Mouse (Mus musculus) small intestine, adult 2 months (tissue): ENCODE measurements around the gene Olfml3. TPM values are rescaled to one million over a fixed set of nuclear protein-coding genes. Genes with fewer than 3 reads are reported as not detected.

Experiments used
- H3K27ac ChIP-seq: fragments of 200-500 bp; 2 replicates; pipeline ENCODE4 v1.5.1; 2012; ENCODE audit warnings: low read depth, low read length, control low read depth, inconsistent platforms; ENCODE audit not compliant: insufficient read depth
- H3K27me3 ChIP-seq: fragments of 200-500 bp; 2 replicates; pipeline ENCODE4 v1.6.1; 2012; ENCODE audit warnings: mild to moderate bottlenecking, moderate library complexity, low read length, inconsistent platforms; ENCODE audit not compliant: control insufficient read depth, insufficient read depth
- H3K36me3 ChIP-seq: fragments of 200-500 bp; 2 replicates; pipeline ENCODE4 v1.6.1; 2012; ENCODE audit warnings: mild to moderate bottlenecking, low read length, control low read depth, inconsistent platforms; ENCODE audit not compliant: control insufficient read depth, insufficient read depth
- H3K4me1 ChIP-seq: fragments of 200-500 bp; 2 replicates; pipeline ENCODE4 v1.6.1; 2012; ENCODE audit warnings: low read length, inconsistent platforms, mixed read lengths; ENCODE audit not compliant: control insufficient read depth, insufficient read depth, insufficient read length
- H3K4me3 ChIP-seq: fragments of 200-500 bp; 2 replicates; pipeline ENCODE4 v1.5.1; 2012; ENCODE audit warnings: low read depth, mild to moderate bottlenecking, control low read depth, inconsistent platforms, low read length, moderate library complexity
- CTCF ChIP-seq: fragments of 200-500 bp; IDR thresholded peaks from 2 replicates; pipeline ENCODE4 v1.5.1; 2012; ENCODE audit warnings: low read depth, mild to moderate bottlenecking, control low read depth, inconsistent platforms, low read length, moderate library complexity, mixed read lengths; ENCODE audit not compliant: insufficient replicate concordance, insufficient read length; ENCODE audit errors: extremely low read depth
- POLR2A ChIP-seq: fragments of 200-500 bp; IDR thresholded peaks from 2 replicates; pipeline ENCODE4 v1.6.1; 2012; ENCODE audit warnings: low read depth, mild to moderate bottlenecking, control low read depth, inconsistent platforms, low read length, moderate library complexity
- WGBS: fragments of 180-500 bp; shearing (Covaris S2); methylation state at CpG from one replicate; pipeline ENCODE4 v1.1.7; 2018; 5-methylcytosine and 5-hydroxymethylcytosine counted together
- polyA plus RNA-seq: library from polyadenylated mRNA; depleted of rRNA; stranded (reverse); fragments of >200 nt; gene quantifications from 2 replicates; pipeline ENCODE4 v1.2.3, GENCODE M21; 2012

The Olfml3 gene
- polyA plus RNA-seq, 1 experiment: 5.7 TPM

DNA sequence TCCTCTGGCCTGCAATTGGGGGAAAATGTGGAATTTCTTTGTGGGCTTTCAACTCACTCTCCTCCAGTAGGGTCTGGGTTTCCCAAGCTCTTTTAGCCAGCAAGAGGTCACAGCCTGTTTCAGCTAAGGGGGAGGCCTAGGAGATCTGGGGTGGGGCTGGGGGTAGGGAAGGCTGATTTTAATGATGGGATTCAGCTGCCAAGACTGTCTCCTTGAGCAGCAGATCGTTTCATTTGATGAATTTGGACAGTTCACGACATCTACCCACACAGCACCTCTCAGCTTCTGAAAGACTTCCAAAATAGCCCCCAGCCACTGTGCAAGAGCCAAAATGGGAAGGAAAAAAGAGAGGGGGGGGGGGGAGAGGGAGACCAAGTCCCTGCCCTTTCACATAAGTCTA lies 4.6 kb downstream of the Olfml3 start:
- Histone ChIP-seq H3K27me3 (no peaks in the 10 kb centered on the region), H3K4me3 (no peak overlapping the region), H3K36me3 (no peaks in the 10 kb centered on the region; the same call in 1 of the 2 replicates), H3K4me1 (0 out of 2 replicates have a peak, but pooled peaks cover 3% of the 10 kb centered on the region), H3K27ac (no peak overlapping the region)
- 66% methylated on average over 2 of the region's 2 CpGs for WGBS
- TF ChIP-seq POLR2A (no peak), CTCF (no peak)

DNA sequence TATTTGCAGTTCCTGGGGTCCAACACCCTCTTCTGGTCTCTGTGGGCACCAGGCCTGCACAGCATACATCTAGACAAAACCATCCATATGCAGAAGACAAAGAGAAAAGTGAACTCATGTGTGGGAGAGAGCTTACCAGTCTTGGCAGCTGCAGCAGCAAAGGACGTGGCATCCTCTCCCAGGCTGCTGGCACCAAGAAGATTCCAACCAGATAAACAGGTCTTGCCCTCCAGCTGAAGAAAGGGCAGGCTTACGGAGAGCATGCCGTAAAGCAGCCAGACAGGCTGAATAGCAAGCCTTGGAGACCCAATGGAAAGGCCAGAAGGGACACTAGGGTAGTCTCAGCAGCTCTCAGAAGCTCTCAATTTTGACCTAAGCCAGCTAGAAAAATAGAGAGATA lies 5.7 kb downstream of the Olfml3 start:
- Histone ChIP-seq H3K4me1 (0 out of 2 replicates have a peak, but pooled peaks cover 3% of the 10 kb centered on the region), H3K27me3 (no peaks in the 10 kb centered on the region), H3K27ac (no peak overlapping the region), H3K4me3 (no peak overlapping the region), H3K36me3 (no peaks in the 10 kb centered on the region; the same call in 1 of the 2 replicates)
- no peak for TF ChIP-seq CTCF
- TF ChIP-seq POLR2A: no peak
- 73% methylated on average over 3 of the region's 3 CpGs for WGBS

DNA sequence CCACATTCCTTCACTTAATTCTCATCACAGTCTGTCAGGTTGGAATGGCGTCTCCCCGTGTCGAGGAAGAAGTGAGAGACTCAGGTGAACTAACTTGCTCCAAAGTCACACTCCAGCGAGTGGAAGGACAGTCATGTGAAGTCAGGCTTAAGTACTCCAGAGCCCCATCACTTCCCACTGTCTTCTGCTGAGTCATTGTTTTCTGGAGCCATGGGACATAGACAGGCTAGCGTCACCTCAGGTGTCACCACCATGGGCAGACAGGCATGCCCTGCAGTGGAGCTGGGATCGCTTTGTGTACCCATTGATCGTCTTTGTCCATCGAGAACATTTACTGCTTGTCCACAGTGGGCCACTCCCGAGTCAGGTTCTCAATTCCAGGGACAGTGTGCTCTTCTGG lies 8.0 kb downstream of the Olfml3 start:
- Histone ChIP-seq H3K4me3 (no peak overlapping the region), H3K36me3 (no peaks in the 10 kb centered on the region), H3K4me1 (0 out of 2 replicates have a peak, but pooled peaks cover 3% of the 10 kb centered on the region), H3K27me3 (no peaks in the 10 kb centered on the region), H3K27ac (no peak overlapping the region)
- no peak for TF ChIP-seq CTCF
- TF ChIP-seq POLR2A: no peak
- 82% methylated on average over 9 of the region's 9 CpGs for WGBS

DNA sequence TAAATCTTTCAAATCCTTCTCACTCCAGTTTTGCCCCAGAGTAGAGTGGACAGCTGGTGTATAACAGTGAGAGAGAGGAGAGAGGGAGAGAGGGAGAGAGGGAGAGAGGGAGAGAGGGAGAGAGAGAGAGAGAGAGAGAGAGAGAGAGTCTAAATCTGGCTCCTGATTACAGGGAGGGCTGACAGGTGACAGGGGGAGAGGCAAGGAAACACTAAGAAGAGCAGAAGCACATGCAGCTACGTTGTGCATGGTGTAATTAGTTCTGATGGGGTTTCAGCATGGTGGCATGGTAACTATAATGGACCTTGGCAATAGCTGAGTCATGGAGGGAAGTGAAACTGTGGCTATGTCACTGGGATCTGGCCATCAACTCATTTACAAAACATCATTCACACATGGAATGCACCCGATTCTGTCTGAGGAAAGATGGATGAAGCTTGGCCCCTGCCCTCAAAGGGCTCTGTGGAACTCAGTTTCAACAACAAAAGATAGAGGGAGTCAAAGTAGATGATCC lies 9.9 kb downstream of the Olfml3 start:
- no peaks in the 10 kb centered on the region for H3K36me3 ChIP-seq
- 31% methylated on average over 2 of the region's 2 CpGs for WGBS
- H3K27ac ChIP-seq: no peak overlapping the region
- no peak overlapping the region for H3K4me3 ChIP-seq
- H3K27me3 ChIP-seq: no peaks in the 10 kb centered on the region
- TF ChIP-seq CTCF (no peak), POLR2A (no peak)
- H3K4me1 ChIP-seq: no peaks in the 10 kb centered on the region

DNA sequence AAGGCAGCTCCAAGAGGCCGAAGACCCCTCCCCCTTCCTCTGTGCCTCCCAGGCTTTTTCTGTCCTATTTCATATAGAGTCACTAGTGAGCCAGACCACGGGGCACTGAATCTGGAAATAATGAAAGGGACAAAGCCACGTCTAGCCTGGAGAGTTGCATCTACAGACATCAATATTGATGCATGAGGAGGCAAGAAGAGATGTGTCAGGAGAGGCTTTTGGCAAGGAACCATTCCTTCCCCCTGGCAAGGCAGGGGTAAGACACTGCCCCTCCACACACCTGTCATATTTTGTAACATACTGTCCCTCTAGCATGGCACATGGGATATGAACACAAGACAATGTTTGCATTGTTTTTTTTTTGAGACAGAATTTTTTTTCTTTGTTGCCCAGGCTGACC lies 11.2 kb downstream of the Olfml3 start:
- no peaks in the 10 kb centered on the region for H3K36me3 ChIP-seq
- TF ChIP-seq POLR2A: no peak
- no peak for TF ChIP-seq CTCF
- H3K4me3 ChIP-seq: no peak overlapping the region
- H3K4me1 ChIP-seq: no peaks in the 10 kb centered on the region
- no peak overlapping the region for H3K27ac ChIP-seq
- WGBS: 61% methylated on average over 3 of the region's 3 CpGs
- H3K27me3 ChIP-seq: no peaks in the 10 kb centered on the region

DNA sequence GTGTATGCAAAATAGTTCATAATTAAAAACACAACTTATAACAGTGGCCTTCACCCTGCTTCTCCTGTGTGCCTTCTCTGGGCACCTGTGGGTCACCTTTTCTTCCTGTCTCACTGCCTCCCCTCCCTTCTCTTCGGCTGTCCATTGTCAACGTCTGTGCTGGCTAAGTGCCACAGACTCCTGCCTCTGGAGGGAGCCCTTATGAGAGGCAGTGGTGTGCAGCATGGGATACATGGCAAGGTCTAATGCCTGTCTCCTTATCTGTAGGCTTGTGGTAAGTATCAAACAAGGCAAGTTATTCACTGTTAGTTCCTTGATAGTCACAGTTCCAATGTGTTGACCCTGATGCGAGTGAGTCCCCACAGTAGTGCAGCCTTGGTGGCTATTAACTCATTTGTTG lies 13.7 kb downstream of the Olfml3 start:
- WGBS: 23% methylated on average over 3 of the region's 3 CpGs
- Histone ChIP-seq H3K27me3 (no peaks in the 10 kb centered on the region), H3K4me3 (no peak overlapping the region), H3K27ac (no peak overlapping the region), H3K36me3 (no peaks in the 10 kb centered on the region), H3K4me1 (no peaks in the 10 kb centered on the region)
- TF ChIP-seq CTCF: no peak
- no peak for TF ChIP-seq POLR2A

DNA sequence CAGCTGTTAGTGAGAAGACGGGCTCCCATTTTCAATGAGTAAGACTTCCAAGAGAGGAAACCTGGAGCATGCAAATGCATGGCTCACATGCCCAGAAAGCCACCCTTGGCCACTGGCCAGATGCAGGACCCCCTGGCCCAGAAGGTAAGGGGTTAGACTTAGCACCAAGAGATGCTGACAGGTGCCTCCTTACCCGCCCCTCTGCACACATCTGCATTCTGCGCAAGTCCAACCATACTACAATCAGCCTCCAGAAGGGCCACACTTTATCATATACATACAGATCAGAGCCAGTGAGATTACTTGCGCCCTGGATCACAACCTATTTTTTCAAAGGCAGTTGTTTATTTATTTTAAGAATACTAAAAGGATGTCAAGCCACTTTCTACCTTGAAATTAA lies 19.1 kb downstream of the Olfml3 start:
- Histone ChIP-seq H3K27me3 (no peaks in the 10 kb centered on the region), H3K4me3 (no peak overlapping the region), H3K27ac (no peak overlapping the region), H3K4me1 (no peaks in the 10 kb centered on the region; the same call in 1 of the 2 replicates), H3K36me3 (no peaks in the 10 kb centered on the region)
- WGBS: 89% methylated on average over 4 of the region's 4 CpGs
- TF ChIP-seq CTCF: no peak
- no peak for TF ChIP-seq POLR2A
